Mouse (Mus musculus) adrenal gland, postnatal 4 days (tissue): ENCODE data around the gene Ddx54. TPM values are rescaled to one million over a fixed set of nuclear protein-coding genes. Genes with fewer than 3 reads are reported as not detected.

Source experiments
- DNase-seq, 2 experiments: peaks; one replicate each; pipeline ENCODE4 v3.0.0; 2021 to 2022; ENCODE audit warnings: low spot score in 2 of 2, mixed read lengths in 2 of 2
- long read RNA-seq, 2 experiments: library from polyadenylated mRNA; stranded (forward); transcript quantifications; one replicate each; pipeline ENCODE4 v2.0.0; 2021
- total RNA-seq, 2 experiments: library from RNA; stranded (reverse); gene quantifications; 2 replicates each; pipeline ENCODE4 v1.2.3; 2021

Gene Ddx54
- total RNA-seq, result 10 to 100 TPM; 47.6 to 51.4 TPM
- long read RNA-seq, experiment 1, full-length matches to known transcripts, result 66 of 81 reads
- long read RNA-seq, experiment 1, partial matches to known transcripts, result 11 of 81 reads
- long read RNA-seq, experiment 1, other reads (novel, unspliced or antisense), result 4 of 81 reads
- long read RNA-seq, experiment 2, full-length matches to known transcripts, result 175 of 239 reads
- long read RNA-seq, experiment 2, partial matches to known transcripts, result 41 of 239 reads
- long read RNA-seq, experiment 2, other reads (novel, unspliced or antisense), result 23 of 239 reads

DNA sequence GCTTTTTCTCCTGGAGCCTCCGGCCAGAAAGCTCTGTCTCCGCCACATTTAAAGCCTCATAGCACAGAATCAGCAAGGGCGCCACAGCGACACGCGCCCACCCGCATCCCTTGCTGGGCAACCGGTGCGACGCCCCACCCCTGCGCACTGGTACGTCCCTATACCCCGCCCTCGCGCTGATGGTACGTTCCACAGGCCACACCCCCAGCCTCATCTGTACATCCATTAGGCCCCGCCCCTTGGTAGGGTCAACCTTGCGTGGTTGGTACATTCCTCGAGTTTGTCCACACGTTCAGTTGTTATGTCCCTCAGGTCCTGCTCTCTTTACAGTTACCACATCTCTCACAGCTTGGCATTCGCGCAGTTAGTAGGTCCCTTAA, at the start of gene Ddx54, which contains the start of gene Rita1:
Ddx54 (plus strand) TSS at position 298 of the 380 bp plus-strand sequence.
Rita1 (minus strand) TSS at position 148 of the 380 bp plus-strand sequence.
- peak; percentile 88 to 94 for DNase-seq

DNA sequence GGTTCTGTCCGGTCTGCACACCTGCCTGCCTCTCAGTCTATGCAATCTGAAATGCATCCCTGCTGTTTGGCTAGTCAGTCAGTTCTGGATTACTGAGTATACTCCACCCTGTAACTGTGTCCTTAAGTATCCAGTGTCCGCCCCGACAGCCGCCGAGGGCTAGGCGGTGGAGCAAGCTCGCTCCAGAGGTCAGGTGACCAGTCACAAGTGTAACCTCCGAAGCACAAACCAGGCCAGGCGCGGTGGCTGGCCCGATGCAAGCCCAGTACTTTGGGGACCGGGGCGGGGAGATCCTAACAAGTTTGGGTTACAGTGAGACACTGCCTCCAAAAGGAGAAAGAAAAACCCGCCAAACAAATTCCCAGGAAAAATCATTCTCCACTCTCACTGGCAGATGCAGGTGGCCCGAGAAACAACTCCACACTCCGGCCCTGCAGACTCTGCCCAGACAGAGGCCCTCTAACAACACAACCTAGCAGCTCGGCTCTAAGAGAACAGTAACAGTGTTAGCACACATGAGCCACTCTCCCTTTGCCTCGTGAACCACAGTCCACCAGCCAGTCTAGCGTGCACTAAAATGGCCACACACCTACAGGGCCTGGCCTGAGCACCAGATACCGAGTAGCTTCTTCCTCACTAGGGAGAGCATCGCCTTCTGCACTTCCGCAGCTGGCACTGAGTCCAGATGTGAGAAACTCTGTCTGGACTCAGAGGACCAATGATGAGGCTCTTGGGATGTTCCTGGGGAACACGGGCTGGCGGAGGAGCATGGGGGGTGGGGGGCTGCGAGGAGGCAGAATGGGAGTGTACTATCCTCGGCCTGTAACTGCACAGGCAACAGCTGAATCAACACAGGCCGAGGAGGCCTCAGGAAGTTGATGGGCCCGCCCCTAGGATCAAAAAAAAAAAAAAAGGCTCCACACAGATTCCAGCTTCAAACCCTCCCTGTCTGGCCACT, 49.3 kb upstream of the Ddx54 start:
- DNase-seq, result no peak

DNA sequence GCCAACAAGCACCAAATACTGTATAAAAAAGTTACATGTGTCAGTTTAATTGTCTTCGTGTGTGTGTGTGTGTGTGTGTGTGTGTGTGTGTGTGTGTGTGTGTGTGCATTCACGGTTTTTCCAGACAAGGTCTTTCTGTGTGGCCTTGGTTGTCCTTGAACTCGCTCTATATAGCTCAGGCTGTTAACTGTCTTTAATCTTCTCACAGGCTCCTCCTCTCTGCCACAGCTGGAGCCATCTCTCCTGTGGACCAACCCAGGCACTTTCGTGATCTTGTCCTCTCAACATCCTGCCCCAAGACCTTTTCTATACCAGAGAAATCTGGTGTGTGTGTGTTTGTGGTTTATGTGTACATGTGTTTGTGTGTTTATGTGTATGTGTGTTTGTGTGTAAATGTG, 48.6 kb upstream of the Ddx54 start:
- no peak for DNase-seq

DNA sequence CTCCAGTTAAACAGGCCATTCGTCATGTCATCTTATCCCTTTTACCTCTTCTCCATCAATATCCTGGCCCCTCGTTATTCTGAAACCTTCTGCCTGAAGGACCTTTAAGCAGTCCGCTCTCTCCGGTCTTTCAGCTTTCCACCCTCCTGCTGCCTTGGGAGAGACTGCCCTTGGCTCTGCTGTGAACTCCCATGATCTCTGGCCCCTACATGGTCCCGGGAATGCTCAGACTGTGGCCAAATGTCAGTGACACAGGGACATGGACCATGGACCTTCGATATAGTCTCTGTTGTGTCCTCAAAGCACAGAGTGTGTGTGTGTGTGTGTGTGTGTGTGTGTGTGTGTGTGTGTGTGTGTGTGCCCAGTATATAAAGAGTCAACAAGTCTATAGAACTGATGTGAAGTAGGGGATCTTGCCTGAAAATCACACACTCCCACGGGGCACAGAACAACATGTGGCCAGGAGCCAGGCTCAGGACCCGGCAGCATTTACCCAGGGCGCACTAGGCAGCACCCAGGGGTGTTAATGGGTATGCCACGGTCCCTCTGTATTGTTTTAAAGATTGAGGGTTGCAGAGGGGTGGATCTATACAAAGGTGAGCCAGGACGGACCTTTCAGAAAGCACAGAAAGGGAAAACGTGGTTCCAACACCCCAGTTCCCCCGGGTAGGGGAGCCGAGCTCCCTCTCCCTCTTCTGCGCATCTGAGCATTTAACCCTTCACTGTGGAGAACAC, 47.2 kb upstream of the Ddx54 start:
- DNase-seq, result no peak

DNA sequence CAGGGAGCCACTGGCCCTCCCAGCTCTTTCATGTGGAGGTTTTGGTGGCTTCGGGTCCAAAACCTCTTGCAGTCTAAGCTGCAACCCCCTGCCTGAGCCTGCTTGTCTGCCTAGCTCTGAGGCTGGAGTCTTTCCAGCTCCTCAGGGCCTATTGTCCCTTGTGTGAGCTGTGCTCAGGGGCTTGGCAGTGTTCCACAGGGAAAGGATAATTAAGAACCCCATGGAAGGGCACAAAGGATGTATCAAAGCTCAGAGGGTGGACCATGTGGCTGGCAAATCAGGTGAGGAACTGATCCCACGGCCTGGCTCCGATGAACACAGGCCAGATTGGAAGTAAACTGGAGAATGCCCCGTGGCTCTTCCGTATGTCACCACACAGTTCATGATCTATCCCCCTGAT, 46.4 kb upstream of the Ddx54 start:
- DNase-seq, result no peak

DNA sequence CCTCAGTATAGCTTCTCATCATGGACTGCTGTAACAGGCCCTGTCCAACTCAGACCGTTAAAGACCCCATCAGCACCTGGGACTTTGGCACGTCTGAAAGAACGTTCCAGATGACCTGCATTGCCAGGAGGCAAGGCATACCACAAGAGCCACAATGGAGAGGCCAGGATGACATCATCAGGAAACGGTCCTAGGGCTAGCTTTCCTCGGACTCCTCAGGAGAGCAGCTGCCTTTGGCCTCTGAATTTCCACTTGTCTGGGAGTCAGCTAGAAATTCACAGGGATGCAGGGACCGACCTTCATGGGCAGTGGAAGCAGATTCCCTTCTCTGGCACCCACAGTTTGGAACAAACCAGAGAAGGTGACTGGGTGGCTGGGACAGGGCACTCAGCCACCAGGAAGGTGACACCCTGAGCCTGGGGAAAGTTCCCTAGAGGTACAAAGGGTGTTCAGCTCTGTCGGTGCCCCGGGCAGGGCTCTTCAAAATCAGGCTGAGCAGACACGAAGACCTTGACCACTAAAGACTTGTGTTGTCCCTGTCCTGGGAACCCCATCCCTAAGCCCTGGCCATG, 45.8 kb upstream of the Ddx54 start:
- DNase-seq, result no peak

DNA sequence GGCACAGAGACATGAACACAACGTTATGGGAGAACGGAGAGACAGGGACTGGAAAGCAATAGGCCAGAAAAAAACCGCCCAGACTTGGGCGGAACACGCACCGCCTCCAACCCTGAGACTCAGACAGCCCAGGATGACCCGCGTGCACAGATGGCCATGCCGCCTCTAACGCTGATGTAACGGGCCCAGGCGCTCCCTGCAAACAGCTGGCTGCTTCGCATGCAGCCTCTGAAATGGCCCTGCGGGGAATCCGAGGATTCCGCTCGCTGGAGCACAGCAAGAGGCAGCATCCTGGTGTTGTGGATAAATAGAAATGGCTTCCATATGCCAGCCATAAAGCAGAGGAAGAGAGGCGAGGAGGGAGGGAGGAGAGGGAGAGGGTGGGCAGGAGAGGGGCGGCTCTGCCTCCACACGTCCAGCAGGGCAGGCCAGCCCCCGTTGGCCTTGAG, 45.3 kb upstream of the Ddx54 start:
- no peak for DNase-seq

DNA sequence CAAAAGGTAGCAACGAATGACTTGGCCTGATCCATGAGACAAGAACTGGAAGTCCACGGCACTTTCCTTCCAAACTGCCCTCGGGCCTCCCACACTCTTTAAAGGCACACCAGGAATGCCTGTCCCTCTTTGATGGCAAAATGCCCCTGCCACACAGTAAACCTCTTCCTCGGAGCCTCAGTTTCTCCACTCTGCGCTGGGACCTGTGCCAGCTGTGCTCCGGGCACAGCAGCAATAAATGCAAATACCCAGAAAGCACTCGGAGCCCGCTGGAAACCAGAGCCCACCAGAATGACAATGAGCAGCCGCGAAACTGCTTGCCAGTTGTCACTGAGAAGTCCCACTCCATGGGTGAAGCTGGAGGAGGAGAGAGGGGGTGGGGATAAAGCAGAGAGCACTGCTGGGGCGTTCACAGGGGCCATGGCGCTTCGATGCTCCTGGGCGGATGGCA, 44.8 kb upstream of the Ddx54 start:
- DNase-seq, result no peak

DNA sequence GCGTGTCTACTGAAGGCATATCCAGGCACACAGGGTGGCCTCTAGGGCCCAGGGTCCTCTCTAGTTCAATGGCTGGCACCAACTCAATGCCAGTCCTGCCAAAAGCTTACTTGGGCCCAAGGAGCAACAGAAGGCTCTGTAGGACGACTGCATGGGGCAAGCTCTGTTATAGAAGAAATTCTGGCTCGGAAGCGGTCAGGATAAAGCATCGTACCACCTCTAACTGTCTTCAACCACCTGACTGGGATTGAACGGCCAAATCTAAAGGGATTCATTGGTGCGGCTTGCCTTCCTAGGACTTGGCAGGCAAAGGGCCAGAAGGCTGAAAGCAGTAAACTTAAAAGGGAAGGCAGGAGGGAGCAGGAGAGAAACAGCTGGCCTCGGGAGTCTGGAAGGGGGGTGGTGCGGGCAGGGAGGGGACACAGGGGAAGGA, 44.2 kb upstream of the Ddx54 start:
- no peak for DNase-seq

DNA sequence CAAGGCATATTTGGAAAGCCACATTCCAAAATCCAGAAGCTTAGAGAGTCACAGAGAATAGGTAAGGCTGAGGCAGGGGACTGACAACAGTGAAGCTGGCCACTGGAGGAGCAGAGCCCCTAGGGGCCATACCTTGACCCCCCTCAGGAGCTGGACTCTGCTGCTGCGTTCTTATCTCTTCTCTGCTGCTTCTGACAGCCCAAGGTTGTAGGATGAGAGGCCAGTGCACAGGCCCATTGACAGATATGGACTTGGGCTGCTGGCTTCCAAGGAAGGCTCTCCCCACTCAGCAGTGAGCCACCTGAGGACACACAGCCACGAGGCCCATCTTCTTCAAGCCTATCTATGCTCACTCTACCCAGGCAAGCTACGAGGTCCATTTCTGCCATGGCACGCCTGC, 43.6 kb upstream of the Ddx54 start:
- DNase-seq, result no peak

DNA sequence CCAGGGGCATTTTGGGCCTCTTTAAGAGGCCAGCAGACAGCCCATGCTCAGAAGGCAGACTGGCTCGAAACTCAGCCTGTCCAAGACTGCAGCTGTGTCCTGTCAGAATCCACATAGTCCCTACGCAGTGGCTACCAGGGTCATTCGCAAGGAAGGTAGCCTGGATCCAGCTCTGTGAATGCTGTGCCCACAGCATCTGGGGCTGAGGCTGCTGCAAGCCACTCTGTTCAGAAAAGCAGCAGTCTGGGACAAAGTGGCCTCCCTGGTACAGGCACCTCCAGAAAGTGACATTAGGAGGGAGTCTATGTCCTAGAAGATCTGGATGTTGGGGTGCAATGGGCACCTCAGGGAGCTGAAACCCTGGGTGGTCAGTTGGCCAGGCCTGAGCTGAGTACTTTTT, 42.7 kb upstream of the Ddx54 start:
- DNase-seq, result no peak

DNA sequence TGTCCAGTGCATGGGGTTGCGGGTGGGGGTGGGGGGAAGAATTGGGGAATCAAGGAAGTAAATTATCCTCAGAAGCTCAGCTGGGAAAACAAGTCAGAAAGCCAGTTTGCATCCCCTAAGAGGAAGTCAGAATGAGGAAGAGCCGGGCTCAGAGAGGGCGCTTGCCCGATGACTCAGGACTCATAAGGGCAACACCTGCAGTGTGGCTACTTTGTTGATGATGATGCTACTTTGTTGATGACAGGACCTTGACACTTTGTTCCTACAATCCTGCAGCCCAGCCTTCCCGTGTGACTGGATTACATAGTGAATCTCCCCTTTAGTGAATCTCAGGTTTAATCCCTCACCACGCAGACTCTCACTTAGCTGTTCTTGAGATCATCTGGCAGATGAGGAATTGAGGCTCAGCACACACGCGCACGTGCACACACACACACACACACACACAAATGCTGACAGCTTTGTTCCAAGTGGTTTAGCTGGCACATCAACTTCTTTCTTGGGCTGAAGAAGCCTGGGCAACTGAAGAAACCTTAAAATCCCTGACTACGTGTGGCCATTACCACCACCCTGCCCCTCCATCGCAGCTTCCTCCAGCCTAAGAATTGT, 42.1 kb upstream of the Ddx54 start:
- DNase-seq, result no peak

DNA sequence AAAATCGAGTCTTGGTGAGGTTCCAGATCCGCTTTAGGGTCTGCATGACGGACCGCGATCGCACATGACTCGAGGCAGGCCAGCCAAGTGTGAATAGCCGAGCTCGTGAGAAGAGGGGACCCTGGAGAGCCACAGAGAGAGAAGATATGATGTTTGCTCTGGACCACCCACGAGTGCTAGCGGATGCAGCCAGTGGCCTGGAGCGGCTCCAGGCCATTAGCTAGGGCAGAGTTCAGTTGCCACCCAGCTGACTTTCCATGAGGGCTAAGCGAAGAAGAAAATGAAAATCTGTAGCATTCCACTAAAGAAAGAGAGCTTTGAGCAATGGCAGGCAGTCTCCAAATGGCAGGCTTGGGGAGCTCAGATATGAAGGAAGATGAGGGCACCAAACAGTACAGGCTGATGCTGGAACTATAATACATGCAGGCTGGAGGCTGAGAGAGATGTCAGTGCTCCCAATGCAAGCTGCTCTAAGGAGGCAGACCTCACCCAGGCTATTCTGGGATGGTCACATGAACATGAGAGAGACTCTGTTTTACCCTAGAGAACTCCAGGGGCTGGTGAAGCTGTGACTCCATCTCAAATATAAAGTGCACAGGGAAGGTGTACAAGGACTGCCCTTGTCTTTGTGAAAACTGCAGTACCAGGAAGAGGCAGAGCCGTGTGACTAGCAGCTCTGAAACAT, 41.3 kb upstream of the Ddx54 start:
- DNase-seq, result no peak

DNA sequence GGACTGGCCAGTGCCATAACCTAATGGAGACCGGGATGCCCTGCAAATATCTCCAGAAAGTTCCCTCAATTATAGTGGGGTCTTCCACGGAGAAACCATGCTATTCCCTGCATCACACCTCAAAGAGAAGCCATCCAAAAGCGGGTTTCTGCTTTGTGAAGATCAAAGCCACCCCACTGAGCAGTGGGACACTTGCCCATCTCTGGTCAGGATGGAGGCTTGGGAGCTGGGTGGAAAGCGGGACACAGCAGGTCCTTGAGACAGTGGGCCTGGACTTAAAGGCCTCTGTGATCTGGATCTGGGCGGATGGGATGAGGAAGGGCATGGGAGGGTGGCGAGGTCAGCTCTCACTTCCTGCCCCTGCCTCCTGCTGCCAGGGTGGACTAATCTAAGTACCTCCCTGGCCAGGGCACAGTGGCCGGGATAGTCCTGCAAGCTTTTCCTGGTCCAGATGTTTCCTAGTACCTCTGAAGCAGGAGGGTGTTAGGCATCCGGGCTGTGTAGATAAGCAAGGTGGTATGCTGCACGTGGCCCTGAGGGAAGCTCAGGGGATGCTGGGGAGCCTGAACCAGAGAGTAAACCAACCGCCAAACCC, 38.0 kb upstream of the Ddx54 start:
- no peak for DNase-seq

DNA sequence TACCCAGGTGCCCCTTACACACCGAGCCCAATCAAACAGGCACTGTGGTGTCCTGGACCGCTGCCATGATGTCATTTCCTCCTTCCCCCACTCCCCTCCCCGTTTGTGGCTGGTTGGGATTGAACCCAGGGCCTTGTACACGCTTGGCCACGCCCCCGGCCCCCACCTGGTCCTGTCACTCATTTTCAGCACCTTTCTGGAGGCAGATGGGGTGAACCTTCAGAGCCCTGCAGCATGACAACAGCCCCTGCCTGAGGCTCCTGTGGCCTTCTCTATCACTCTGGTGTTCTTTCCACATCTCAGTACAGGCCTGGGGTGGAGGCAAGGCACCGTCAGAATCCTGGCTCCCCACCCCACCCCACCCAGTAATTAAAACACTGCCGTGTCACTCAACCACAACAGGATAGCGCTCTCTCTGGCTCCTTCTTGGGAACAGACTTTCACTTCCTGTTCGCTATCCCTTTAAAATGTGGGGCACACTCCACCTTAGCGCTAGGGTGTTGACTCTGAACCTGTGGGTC, 35.7 kb upstream of the Ddx54 start:
- no peak for DNase-seq

DNA sequence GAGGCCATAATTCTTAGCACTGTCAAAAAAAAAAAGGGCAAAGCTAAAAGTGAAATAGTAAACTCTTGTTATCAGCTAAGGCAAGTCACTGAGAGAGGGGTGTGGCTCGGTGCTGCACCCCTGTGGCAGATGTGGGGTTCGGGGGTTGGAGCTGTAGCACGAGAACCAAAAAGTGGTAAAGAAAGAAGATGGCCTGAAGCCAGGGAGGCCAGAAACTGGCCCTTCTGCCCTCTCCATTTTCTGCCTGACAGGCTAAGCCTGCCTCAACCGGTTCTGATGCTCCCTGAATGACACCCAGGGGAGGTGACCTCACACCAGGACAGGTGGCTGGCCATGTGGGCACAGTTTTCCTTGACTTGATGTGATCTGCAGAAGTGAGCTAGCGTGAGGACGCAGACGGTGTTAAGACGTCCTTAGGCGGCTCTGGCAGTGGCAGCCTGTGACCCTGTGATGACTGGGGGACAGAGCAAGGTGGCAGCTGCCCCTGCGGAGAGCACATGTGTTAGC, 34.6 kb upstream of the Ddx54 start:
- no peak for DNase-seq

DNA sequence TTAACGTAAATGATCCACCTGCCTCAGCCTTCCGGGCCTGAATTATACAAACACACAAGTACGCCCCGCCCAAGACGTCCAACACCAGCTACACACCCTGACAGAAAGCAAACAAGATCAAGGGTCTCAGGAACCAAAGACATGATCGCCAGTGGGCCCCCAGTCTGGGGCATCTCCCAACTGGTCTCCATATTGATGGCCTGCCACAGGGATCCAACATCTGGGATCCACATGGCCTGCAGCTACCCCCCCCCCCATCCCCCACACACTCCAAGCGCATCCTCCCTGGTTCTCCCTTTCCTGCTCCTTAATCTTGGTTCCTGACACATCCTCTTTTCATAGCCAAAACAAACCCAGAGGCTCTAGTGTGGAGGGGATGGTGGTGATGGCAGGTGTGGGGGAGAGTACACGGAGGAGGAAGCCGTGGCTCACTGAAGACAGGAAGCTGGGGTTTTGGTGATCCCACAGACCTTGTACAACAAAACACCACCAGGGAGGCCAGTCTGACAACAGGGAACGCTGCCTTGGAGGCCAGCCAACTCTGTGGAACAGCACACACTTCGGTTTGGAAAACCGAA, 33.9 kb upstream of the Ddx54 start:
- DNase-seq, result no peak

DNA sequence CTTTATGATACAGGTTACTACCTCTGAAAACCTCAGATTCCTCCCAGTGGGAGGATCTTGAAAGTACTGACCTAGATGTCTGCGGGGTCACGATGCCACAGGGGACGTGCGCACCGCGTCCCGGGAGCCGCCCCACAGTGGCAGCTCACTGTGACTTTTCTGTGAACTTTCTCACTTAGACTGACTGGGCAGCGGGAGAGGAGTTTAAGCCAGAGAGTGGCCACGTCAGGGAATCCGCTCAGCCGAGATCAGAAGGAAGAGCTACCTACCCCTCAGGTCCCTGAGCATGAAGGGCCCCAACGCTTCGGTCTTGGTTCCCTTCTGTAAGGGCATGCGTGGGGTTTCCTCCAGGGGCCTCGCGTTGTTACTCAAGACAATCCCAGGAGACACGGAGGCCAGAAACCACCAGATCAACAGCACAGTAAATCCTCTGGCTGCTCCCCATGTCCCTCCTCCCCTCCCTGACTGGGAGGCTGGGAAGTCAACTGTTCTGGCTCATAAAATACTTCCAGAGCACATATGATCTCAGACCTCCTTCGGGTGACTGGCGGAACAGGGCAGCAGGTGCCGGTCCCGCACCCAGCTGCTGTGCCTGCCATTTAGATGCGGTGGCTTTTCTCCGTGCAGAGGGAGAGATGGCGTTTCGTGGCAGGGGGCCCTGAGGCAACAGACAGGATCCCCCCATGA, 33.2 kb upstream of the Ddx54 start:
- DNase-seq, result no peak
